In genomic region chr5:137518436-137518835, GRCm38 (mm10) we compare ENCODE assay signal across 8 mouse cellular contexts. TPM values are rescaled to one million over a fixed set of nuclear protein-coding genes. Genes with fewer than 3 reads are reported as not detected.
DNase-seq lines count a peak whose midpoint lies in the region; ATAC-seq and TF ChIP-seq lines count a peak whose summit lies in the region.
"Had no signal": no experiment of that assay in that cellular context is flagged by ENCODE, and none has a peak within 500 bp of the region (broad histone marks: within the 10 kb centered on the region; RNA-seq: fewer than 3 reads in every experiment).

Gene Gigyf1 (plus strand): TSS chr5:137518548.

- H3K27ac ChIP-seq in spleen, adult 2 months (ENCODE audit: insufficient read depth, low read length) = no peak within 1 kb of the TSS
- H3K27ac ChIP-seq: heart, embryonic 13.5 days had no signal

- peaks cover 5% of the 10 kb centered on the region; the same call in 1 of the 2 replicates for H3K4me1 ChIP-seq in spleen, adult 2 months (ENCODE audit: control insufficient read depth, insufficient read depth, insufficient read length)
- peaks cover 43% of the 10 kb centered on the region for H3K4me1 ChIP-seq in megakaryocyte, embryonic 14.5 days

- WGBS in spleen, adult 2 months = 95% methylated on average over 5 of the region's 5 CpGs

- no peak for TF ChIP-seq POLR2A in spleen, adult 2 months (IDR thresholded peaks at IDR 0.05; ENCODE audit: low read depth, low read length)

- DNase-seq in spleen, adult 2 months (ENCODE audit: low read depth in 1 of 2, low spot score in 2 of 2) = no peak
- no peak for DNase-seq in spleen, postnatal 36 days (ENCODE audit: low spot score in 2 of 2)
- peak; percentile 62 for DNase-seq in adrenal gland, postnatal 25 days
- DNase-seq in gastrocnemius, adult 8-10 months (ENCODE audit: low spot score in 2 of 2) = no peak
- no peak for DNase-seq in urinary bladder, adult 18-20 months (ENCODE audit: low spot score in 2 of 2)

- no peak for ATAC-seq in inflammation-experienced regulatory T-cells, adult 6 months

- no peaks in the 10 kb centered on the region for H3K27me3 ChIP-seq in spleen, adult 2 months (ENCODE audit: control insufficient read depth, insufficient read depth, low read length)
- H3K27me3 ChIP-seq in megakaryocyte, embryonic 14.5 days (replicated peaks) = no peaks in the 10 kb centered on the region
- H3K27me3 ChIP-seq: heart, embryonic 13.5 days had no signal

- H3K4me3 ChIP-seq in spleen, adult 2 months (ENCODE audit: extremely low read depth, insufficient read depth, insufficient read length) = no peak within 1 kb of the TSS
- H3K4me3 ChIP-seq in megakaryocyte, embryonic 14.5 days (replicated peaks) = no peak within 1 kb of the TSS
- H3K4me3 ChIP-seq: heart, embryonic 13.5 days had no signal

- H3K9me3 ChIP-seq in megakaryocyte, embryonic 14.5 days = no peaks in the 10 kb centered on the region
- H3K9me3 ChIP-seq: heart, embryonic 13.5 days had no signal

- peak; percentile 57; the same call in 1 of the 2 replicates for TF ChIP-seq CTCF in spleen, adult 2 months (IDR thresholded peaks at IDR 0.05; ENCODE audit: extremely low read depth, insufficient read depth, insufficient read length, insufficient replicate concordance)

- H3K36me3 ChIP-seq in spleen, adult 2 months (ENCODE audit: control insufficient read depth, insufficient read depth, low read length) = peaks cover 45% of the 10 kb centered on the region
- peaks cover 76% of the 10 kb centered on the region for H3K36me3 ChIP-seq in megakaryocyte, embryonic 14.5 days (replicated peaks; ENCODE audit: low read length)

RNA-seq across cellular contexts. Expression of gene Gigyf1, which starts in this region (rescaled TPM):
- polyA plus RNA-seq in spleen, adult 2 months (2012; rRNA removed) = 40.3 and 49.8 TPM in 2 replicates
- total RNA-seq in adrenal gland, postnatal 25 days (2021) = 34.7 and 52.3 TPM in 2 replicates
- 10 to 100 TPM; 21.2 to 25.5 (median 22.6) TPM for total RNA-seq in gastrocnemius, adult 8-10 months (2022)
- polyA plus RNA-seq in inflammation-experienced regulatory T-cells, adult 6 months (2017; shearing (Covaris generic)) = 10 to 100 TPM; 14.0 to 33.6 (median 31.4) TPM
- polyA plus RNA-seq in megakaryocyte, embryonic 14.5 days (2012; ENCODE audit: insufficient read depth, low replicate concordance) = 13.2 and 15.3 TPM in 2 replicates
